Mouse (Mus musculus) heart, postnatal 0 days (tissue): ENCODE data around the gene Cnpy2. TPM values are rescaled to one million over a fixed set of nuclear protein-coding genes. Genes with fewer than 3 reads are reported as not detected.

Source experiments
- ATAC-seq: fragments of 200-750 bp; cut with Nextera tagmentation; 2 replicates; pipeline ENCODE4 v1.8.0; 2017; ENCODE audit warnings: low read depth, moderate number of reproducible peaks, moderate library complexity; ENCODE audit not compliant: insufficient read depth
- DNase-seq: peaks from one replicate; pipeline ENCODE4 v3.0.0-alpha.2; 2016; ENCODE audit warnings: low spot score
- H3K27ac ChIP-seq: fragments of 300-500 bp; sonication (generic); 2 replicates; pipeline ENCODE4 v1.5.1; 2014; ENCODE audit warnings: low read depth, mild to moderate bottlenecking
- H3K27me3 ChIP-seq: fragments of 300-500 bp; sonication (generic); 2 replicates; pipeline ENCODE4 v1.6.1; 2014; ENCODE audit warnings: low read length, mixed read lengths; ENCODE audit not compliant: control insufficient read depth, insufficient read depth
- H3K36me3 ChIP-seq: fragments of 300-500 bp; sonication (generic); replicated peaks from 2 replicates; pipeline ENCODE4 v1.6.1; 2014; ENCODE audit warnings: low read length, mixed read lengths; ENCODE audit not compliant: control insufficient read depth, insufficient read depth
- H3K4me1 ChIP-seq: fragments of 300-500 bp; sonication (generic); 2 replicates; pipeline ENCODE4 v1.6.1; 2014; ENCODE audit warnings: antibody characterized with exemption; ENCODE audit not compliant: control insufficient read depth, insufficient read depth
- H3K4me2 ChIP-seq: fragments of 300-500 bp; sonication (generic); 2 replicates; pipeline ENCODE4 v1.6.1; 2014; ENCODE audit warnings: low read depth, mild to moderate bottlenecking, low read length, moderate library complexity
- H3K4me3 ChIP-seq: fragments of 300-500 bp; sonication (generic); 2 replicates; pipeline ENCODE4 v1.5.1; 2014; ENCODE audit warnings: low read depth, low read length
- H3K9ac ChIP-seq: fragments of 300-500 bp; sonication (generic); replicated peaks from 2 replicates; pipeline ENCODE4 v1.6.1; 2014; ENCODE audit warnings: low read depth, low read length, mixed read lengths
- H3K9me3 ChIP-seq: fragments of 300-500 bp; sonication (generic); replicated peaks from 2 replicates; pipeline ENCODE4 v1.6.1; 2016; ENCODE audit warnings: low read length; ENCODE audit not compliant: control insufficient read depth
- CTCF ChIP-seq: IDR thresholded peaks from 2 replicates; pipeline ENCODE4 v1.5.1; 2016; ENCODE audit warnings: antibody characterized with exemption, control low read depth, low read depth
- EP300 ChIP-seq: IDR thresholded peaks from 2 replicates; pipeline ENCODE4 v1.6.1; 2016; ENCODE audit warnings: antibody characterized with exemption, low read depth
- WGBS: fragments of 180-500 bp; shearing (Covaris S2); extraction: QIAGEN DNeasy Blood & Tissue Kit; methylation state at CpG from one replicate; pipeline ENCODE4 v1.1.7; 2014; 5-methylcytosine and 5-hydroxymethylcytosine counted together
- polyA plus RNA-seq: library from polyadenylated mRNA; unstranded; fragments of >200 nt; fragmentation: Nextera tagmentation; extraction: Ambion mirVana; gene quantifications from 2 replicates; pipeline ENCODE4 v1.2.1, GENCODE M21; 2015
- total RNA-seq: library from RNA; depleted of rRNA; stranded (reverse); fragments of >200 nt; gene quantifications from 2 replicates; pipeline ENCODE4 v1.2.3, GENCODE M21; 2014; ENCODE audit warnings: low replicate concordance

The Cnpy2 gene
- total and polyA plus RNA-seq, 2 experiments from 2014 or later = 24.7 to 170 TPM

GRCm38 (mm10) chr10:128335582-128335981 is 13.3 kb downstream of the Cnpy2 start:
- Histone ChIP-seq H3K27ac (peak overlapping the region; percentile 97; the same call in 1 of the 2 replicates), H3K4me2 (no peak overlapping the region), H3K9ac (no peak overlapping the region), H3K4me3 (no peak overlapping the region), H3K9me3 (no peaks in the 10 kb centered on the region), H3K4me1 (peaks cover 31% of the 10 kb centered on the region), H3K36me3 (no peaks in the 10 kb centered on the region), H3K27me3 (no peaks in the 10 kb centered on the region)
- DNase-seq (peak; percentile 79), ATAC-seq (no peak)
- TF ChIP-seq EP300 = no peak
- peak; percentile 83 for TF ChIP-seq CTCF
- 2% methylated on average over 4 of the region's 4 CpGs for WGBS

GRCm38 (mm10) chr10:128336195-128336594 is 13.9 kb downstream of the Cnpy2 start:
- Histone ChIP-seq H3K4me3 (no peak overlapping the region), H3K9ac (no peak overlapping the region), H3K4me2 (no peak overlapping the region), H3K4me1 (peaks cover 33% of the 10 kb centered on the region), H3K27ac (peak overlapping the region; percentile 97; the same call in 1 of the 2 replicates), H3K9me3 (no peaks in the 10 kb centered on the region), H3K27me3 (no peaks in the 10 kb centered on the region), H3K36me3 (no peaks in the 10 kb centered on the region)
- 86% methylated on average over 3 of the region's 3 CpGs for WGBS
- ATAC-seq (no peak), DNase-seq (no peak)
- no peak for TF ChIP-seq EP300

GRCm38 (mm10) chr10:128336597-128336996 is 14.3 kb downstream of the Cnpy2 start:
- H3K27me3 ChIP-seq = no peaks in the 10 kb centered on the region
- peak overlapping the region; percentile 90 for H3K4me2 ChIP-seq
- H3K4me3 ChIP-seq = peak overlapping the region; percentile 80; the same call in 1 of the 2 replicates
- no peak overlapping the region for H3K9ac ChIP-seq
- TF ChIP-seq CTCF (no peak), EP300 (no peak)
- 71% methylated on average over 3 of the region's 3 CpGs for WGBS
- H3K36me3 ChIP-seq = no peaks in the 10 kb centered on the region
- ATAC-seq (no peak), DNase-seq (no peak)
- no peaks in the 10 kb centered on the region for H3K9me3 ChIP-seq
- peaks cover 37% of the 10 kb centered on the region for H3K4me1 ChIP-seq
- H3K27ac ChIP-seq = peak overlapping the region; percentile 97

- ATAC-seq = peak; percentile 96
- 1% methylated on average over 61 of the region's 61 CpGs for WGBS
- peak; percentile 97 for DNase-seq
- TF ChIP-seq EP300 (no peak), CTCF (no peak)
- Histone ChIP-seq H3K36me3 (no peaks in the 10 kb centered on the region), H3K4me1 (peaks cover 41% of the 10 kb centered on the region), H3K27ac (peak within 1 kb of the TSS; percentile 97), H3K9ac (peak within 1 kb of the TSS; percentile 86), H3K27me3 (no peaks in the 10 kb centered on the region), H3K4me2 (peak within 1 kb of the TSS; percentile 90), H3K9me3 (no peaks in the 10 kb centered on the region), H3K4me3 (peak within 1 kb of the TSS; percentile 80)
These were observed 15.3 kb downstream of the Cnpy2 start, which contains the start of gene Cs for GRCm38 (mm10) chr10:128337306-128338181. Gene Cs (plus strand): TSS chr10:128337734.

- peak overlapping the region; percentile 86 for H3K9ac ChIP-seq
- H3K27me3 ChIP-seq = no peaks in the 10 kb centered on the region
- H3K4me2 ChIP-seq = peak overlapping the region; percentile 90
- no peaks in the 10 kb centered on the region for H3K9me3 ChIP-seq
- no peaks in the 10 kb centered on the region for H3K36me3 ChIP-seq
- TF ChIP-seq CTCF = no peak
- no peak for TF ChIP-seq EP300
- ATAC-seq = no peak
- H3K4me3 ChIP-seq = peak overlapping the region; percentile 80
- peak overlapping the region; percentile 97 for H3K27ac ChIP-seq
- no peak for DNase-seq
- WGBS = 5% methylated on average over 5 of the region's 5 CpGs
- H3K4me1 ChIP-seq = peaks cover 48% of the 10 kb centered on the region
These were observed 16.2 kb downstream of the Cnpy2 start for GRCm38 (mm10) chr10:128338415-128338814.
